Mouse (Mus musculus): ENCODE measurements around the gene Zfp451. TPM values are rescaled to one million over a fixed set of nuclear protein-coding genes. Genes with fewer than 3 reads are reported as not detected.

The Zfp451 gene
- total and polyA plus RNA-seq, 3 experiments: 15.8 to 281 (median 20.6) TPM

DNA sequence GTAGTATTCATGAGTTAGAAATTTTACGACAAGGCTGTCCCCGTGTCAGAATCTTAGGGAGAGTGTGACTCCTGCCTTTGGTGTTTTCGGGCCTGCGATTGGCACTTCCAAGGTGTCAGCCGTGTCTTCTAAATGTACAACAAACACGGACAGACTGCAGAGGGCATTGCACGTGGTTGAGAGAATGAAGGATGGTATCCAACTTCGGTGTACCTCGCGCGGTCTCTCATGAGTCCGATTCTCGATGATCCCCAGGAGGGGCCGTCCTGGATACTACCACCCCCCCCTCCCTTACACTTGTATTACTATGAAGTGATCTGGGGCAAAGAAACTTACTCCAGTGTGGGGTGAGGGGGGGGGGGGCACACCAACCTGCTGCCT, 57.4 kb downstream of the Zfp451 start:
- TF ChIP-seq TCF12 (IDR thresholded peaks at IDR 0.05; ENCODE audit: low read depth, low read length) (no peak), EP300 (IDR thresholded peaks at IDR 0.05; ENCODE audit: low read depth in 1 of 2, low read length in 2 of 2) (no peak), NELFE (IDR thresholded peaks at IDR 0.05; ENCODE audit: low read depth, low read length) (no peak; the same call in 1 of the 2 replicates), MXI1 (IDR thresholded peaks at IDR 0.05; ENCODE audit: low read depth, low read length) (peak; percentile 92), TBP (IDR thresholded peaks at IDR 0.05; ENCODE audit: low read depth, low read length) (no peak), GATA1 (IDR thresholded peaks at IDR 0.05; ENCODE audit: low read depth, low read length) (no peak), MYC (IDR thresholded peaks at IDR 0.05; ENCODE audit: low read depth, low read length) (peak; percentile 93), GABPA (IDR thresholded peaks at IDR 0.05; ENCODE audit: low read depth, low read length) (no peak), MAZ (IDR thresholded peaks at IDR 0.05; ENCODE audit: low read depth, low read length) (no peak), RAD21 (IDR thresholded peaks at IDR 0.05; ENCODE audit: low read depth, low read length) (no peak), NRF1 (IDR thresholded peaks at IDR 0.05; ENCODE audit: insufficient read depth, low read depth, low read length, poor library complexity, severe bottlenecking) (no peak), JUND (IDR thresholded peaks at IDR 0.05; ENCODE audit: low read depth, low read length) (no peak), UBTF (IDR thresholded peaks at IDR 0.05; ENCODE audit: borderline replicate concordance, insufficient read depth, low read depth, low read length) (no peak), MEF2A (IDR thresholded peaks at IDR 0.05; ENCODE audit: extremely low read depth, insufficient replicate concordance, low read depth, low read length, poor library complexity, severe bottlenecking) (no peak), MAFK (IDR thresholded peaks at IDR 0.05; ENCODE audit: borderline replicate concordance, low read depth, low read length) (no peak), POLR2AphosphoS2 (IDR thresholded peaks at IDR 0.05; ENCODE audit: low read length) (no peak), ZKSCAN1 (IDR thresholded peaks at IDR 0.05; ENCODE audit: low read depth, low read length) (no peak), POLR2AphosphoS5 (IDR thresholded peaks at IDR 0.05; ENCODE audit: borderline replicate concordance, low read depth, low read length) (no peak), SMC3 (IDR thresholded peaks at IDR 0.05; ENCODE audit: low read depth, low read length) (no peak), MAX (IDR thresholded peaks at IDR 0.05; ENCODE audit: low read length) (peak; percentile 79; the same call in 1 of the 2 replicates), ZMIZ1 (IDR thresholded peaks at IDR 0.05; ENCODE audit: low read depth, low read length) (no peak), USF2 (IDR thresholded peaks at IDR 0.05; ENCODE audit: borderline replicate concordance in 1 of 2, insufficient read depth in 1 of 2, low read depth in 1 of 2, low read length in 2 of 2) (no peak), KAT2A (conservative IDR thresholded peaks at IDR 0.05; ENCODE audit: low read depth, low read length) (no peak), CHD2 (IDR thresholded peaks at IDR 0.05; ENCODE audit: low read length) (no peak), BHLHE40 (IDR thresholded peaks at IDR 0.05; ENCODE audit: borderline replicate concordance, low read depth, low read length) (no peak), ELF1 (IDR thresholded peaks at IDR 0.05; ENCODE audit: low read depth, low read length) (no peak), ETS1 (IDR thresholded peaks at IDR 0.05; ENCODE audit: low read depth, low read length) (0 out of 2 replicates have a peak, but pooled peaks have one; percentile 4), SIN3A (IDR thresholded peaks at IDR 0.05; ENCODE audit: low read length) (peak; percentile 60), ZC3H11A (IDR thresholded peaks at IDR 0.05; ENCODE audit: low read depth, low read length) (no peak), CHD1 (IDR thresholded peaks at IDR 0.05; ENCODE audit: low read depth, low read length) (no peak), CTCF (IDR thresholded peaks at IDR 0.05 in 2 of 3, conservative IDR thresholded peaks at IDR 0.05 in 1 of 3; ENCODE audit: control insufficient read depth in 1 of 3, insufficient read depth in 1 of 3, low read depth in 2 of 3, low read length in 3 of 3, poor library complexity in 1 of 3, severe bottlenecking in 1 of 3) (no peak), ZNF384 (IDR thresholded peaks at IDR 0.05; ENCODE audit: low read depth, low read length) (no peak), USF1 (IDR thresholded peaks at IDR 0.05; ENCODE audit: low read depth, low read length) (no peak), HCFC1 (IDR thresholded peaks at IDR 0.05; ENCODE audit: low read depth, low read length) (no peak; the same call in 1 of the 2 replicates)
- peaks cover 2 to 24% of the 10 kb centered on the region in 2 experiments for H3K36me3 ChIP-seq (ENCODE audit: control insufficient read depth in 1 of 2, insufficient read depth in 2 of 2, low read length in 2 of 2)
- H3K27me3 ChIP-seq (ENCODE audit: control insufficient read depth in 1 of 2, insufficient read depth in 2 of 2, low read length in 2 of 2): no peaks in the 10 kb centered on the region
- peak overlapping the region; percentile 77 to 78 for H3K4me3 ChIP-seq (ENCODE audit: control insufficient read depth in 1 of 2, insufficient read depth in 1 of 2, low read depth in 2 of 2, low read length in 2 of 2)
- peaks cover 53% of the 10 kb centered on the region for H3K79me2 ChIP-seq (ENCODE audit: control insufficient read depth, insufficient read depth, low read length, poor library complexity)
- H3K27ac ChIP-seq (ENCODE audit: control insufficient read depth, low read depth, low read length): peak overlapping the region; percentile 75
- H3K9ac ChIP-seq (ENCODE audit: control insufficient read depth, low read depth, low read length, poor library complexity, severe bottlenecking): peak overlapping the region; percentile 87
- H3K9me3 ChIP-seq (replicated peaks; ENCODE audit: insufficient read depth, low read length): no peaks in the 10 kb centered on the region
- peaks cover 7 to 19% of the 10 kb centered on the region in 2 experiments for H3K4me1 ChIP-seq (ENCODE audit: control insufficient read depth in 1 of 2, insufficient read depth in 2 of 2, low read length in 2 of 2)
- DNase-seq (ENCODE audit: low read depth, low spot score): no peak
